Mouse (Mus musculus): ENCODE data around the gene Gnpat. TPM values are rescaled to one million over a fixed set of nuclear protein-coding genes. Genes with fewer than 3 reads are reported as not detected.

Gene Gnpat
- polyA plus RNA-seq, 1 experiment from 2014 or later: 130 TPM

- H3K9ac ChIP-seq (replicated peaks): no peak overlapping the region
These were observed 49.4 kb downstream of the Gnpat start for GRCm38 (mm10) chr8:124911938-124912872.

GRCm38 (mm10) chr8:124914061-124914460, 51.2 kb downstream of the Gnpat start:
- peaks cover 4% of the 10 kb centered on the region; the same call in 1 of the 2 replicates for H3K4me1 ChIP-seq
- no peaks in the 10 kb centered on the region for H3K27me3 ChIP-seq
- H3K4me2 ChIP-seq (replicated peaks): no peak overlapping the region
- no peak overlapping the region for H3K27ac ChIP-seq (replicated peaks)
- H3K9me3 ChIP-seq: peaks cover 3% of the 10 kb centered on the region; the same call in 1 of the 2 replicates
- 97% methylated on average over 5 of the region's 5 CpGs for WGBS
- no peak overlapping the region for H3K9ac ChIP-seq (replicated peaks)
- no peak for ATAC-seq (ENCODE audit: low FRiP score, low read depth)
- H3K36me3 ChIP-seq: peaks cover 67% of the 10 kb centered on the region
- no peak overlapping the region for H3K4me3 ChIP-seq

More at GRCm38 (mm10) chr8:124911938-124912872, 49.4 kb downstream of the Gnpat start:
- no peaks in the 10 kb centered on the region for H3K27me3 ChIP-seq
- H3K4me1 ChIP-seq: no peaks in the 10 kb centered on the region
- H3K36me3 ChIP-seq: peaks cover 85% of the 10 kb centered on the region
- no peak overlapping the region for H3K4me2 ChIP-seq (replicated peaks)
- no peak for ATAC-seq (ENCODE audit: low FRiP score, low read depth)
- H3K27ac ChIP-seq (replicated peaks): no peak overlapping the region
- WGBS: 89% methylated on average over 17 of the region's 17 CpGs
- no peak overlapping the region for H3K4me3 ChIP-seq
- peaks cover 3% of the 10 kb centered on the region; the same call in 1 of the 2 replicates for H3K9me3 ChIP-seq

GRCm38 (mm10) chr8:124917741-124918484, 55.1 kb downstream of the Gnpat start:
- no peaks in the 10 kb centered on the region for H3K27me3 ChIP-seq
- H3K4me1 ChIP-seq: peaks cover 4% of the 10 kb centered on the region; the same call in 1 of the 2 replicates
- H3K9me3 ChIP-seq: peaks cover 3% of the 10 kb centered on the region; the same call in 1 of the 2 replicates
- H3K4me3 ChIP-seq: no peak overlapping the region
- no peak overlapping the region for H3K4me2 ChIP-seq (replicated peaks)
- no peak for ATAC-seq (ENCODE audit: low FRiP score, low read depth)
- 86% methylated on average over 18 of the region's 18 CpGs for WGBS
- no peak overlapping the region for H3K9ac ChIP-seq (replicated peaks)
- no peak overlapping the region; the same call in 1 of the 2 replicates for H3K27ac ChIP-seq (replicated peaks)
- peaks cover 29% of the 10 kb centered on the region for H3K36me3 ChIP-seq

GRCm38 (mm10) chr8:124921369-124922279, 58.8 kb downstream of the Gnpat start:
- H3K36me3 ChIP-seq: peaks cover 9% of the 10 kb centered on the region

GRCm38 (mm10) chr8:124922490-124923089, 59.8 kb downstream of the Gnpat start:
- Histone ChIP-seq H3K36me3 (peaks cover 11% of the 10 kb centered on the region), H3K4me2 (replicated peaks) (no peak overlapping the region), H3K9me3 (no peaks in the 10 kb centered on the region), H3K4me3 (no peak overlapping the region), H3K4me1 (peaks cover 8% of the 10 kb centered on the region), H3K9ac (replicated peaks) (no peak overlapping the region), H3K27me3 (no peaks in the 10 kb centered on the region), H3K27ac (replicated peaks) (no peak overlapping the region)
- WGBS: 89% methylated on average over 11 of the region's 11 CpGs
- no peak for ATAC-seq (ENCODE audit: low FRiP score, low read depth)

More at GRCm38 (mm10) chr8:124921369-124922279, 58.8 kb downstream of the Gnpat start:
- no peaks in the 10 kb centered on the region for H3K27me3 ChIP-seq
- ATAC-seq (ENCODE audit: low FRiP score, low read depth): no peak
- H3K27ac ChIP-seq (replicated peaks): no peak overlapping the region
- H3K9ac ChIP-seq (replicated peaks): no peak overlapping the region
- H3K4me1 ChIP-seq: peaks cover 8% of the 10 kb centered on the region
- no peak overlapping the region for H3K4me3 ChIP-seq
- no peak overlapping the region for H3K4me2 ChIP-seq (replicated peaks)
- WGBS: 90% methylated on average over 18 of the region's 18 CpGs
- H3K9me3 ChIP-seq: no peaks in the 10 kb centered on the region

GRCm38 (mm10) chr8:124923971-124924652, 61.3 kb downstream of the Gnpat start:
- no peaks in the 10 kb centered on the region for H3K27me3 ChIP-seq
- WGBS: 87% methylated on average over 15 of the region's 15 CpGs

GRCm38 (mm10) chr8:124925544-124926266, 62.9 kb downstream of the Gnpat start:
- no peak overlapping the region for H3K9ac ChIP-seq (replicated peaks)
- 88% methylated on average over 14 of the region's 14 CpGs for WGBS

More at GRCm38 (mm10) chr8:124923971-124924652, 61.3 kb downstream of the Gnpat start:
- Histone ChIP-seq H3K9ac (replicated peaks) (no peak overlapping the region), H3K4me3 (no peak overlapping the region), H3K9me3 (no peaks in the 10 kb centered on the region), H3K27ac (replicated peaks) (no peak overlapping the region), H3K36me3 (peaks cover 11% of the 10 kb centered on the region), H3K4me1 (peaks cover 3% of the 10 kb centered on the region; the same call in 1 of the 2 replicates), H3K4me2 (replicated peaks) (no peak overlapping the region)
- no peak for ATAC-seq (ENCODE audit: low FRiP score, low read depth)

GRCm38 (mm10) chr8:124926351-124926771, 63.5 kb downstream of the Gnpat start:
- no peak for ATAC-seq (ENCODE audit: low FRiP score, low read depth)
- Histone ChIP-seq H3K4me3 (no peak overlapping the region), H3K4me1 (peaks cover 3% of the 10 kb centered on the region; the same call in 1 of the 2 replicates), H3K27me3 (no peaks in the 10 kb centered on the region), H3K9me3 (no peaks in the 10 kb centered on the region), H3K4me2 (replicated peaks) (no peak overlapping the region), H3K36me3 (peaks cover 11% of the 10 kb centered on the region), H3K27ac (replicated peaks) (no peak overlapping the region), H3K9ac (replicated peaks) (no peak overlapping the region)
- WGBS: 82% methylated on average over 10 of the region's 10 CpGs

More at GRCm38 (mm10) chr8:124925544-124926266, 62.9 kb downstream of the Gnpat start:
- Histone ChIP-seq H3K9me3 (no peaks in the 10 kb centered on the region), H3K36me3 (peaks cover 11% of the 10 kb centered on the region), H3K4me3 (no peak overlapping the region), H3K27me3 (no peaks in the 10 kb centered on the region), H3K27ac (replicated peaks) (no peak overlapping the region), H3K4me1 (peaks cover 3% of the 10 kb centered on the region; the same call in 1 of the 2 replicates), H3K4me2 (replicated peaks) (no peak overlapping the region)
- ATAC-seq (ENCODE audit: low FRiP score, low read depth): no peak

GRCm38 (mm10) chr8:124929006-124929405, 66.2 kb downstream of the Gnpat start:
- Histone ChIP-seq H3K9me3 (no peaks in the 10 kb centered on the region), H3K4me1 (peaks cover under 1% of the 10 kb centered on the region; the same call in 1 of the 2 replicates), H3K36me3 (peaks cover 11% of the 10 kb centered on the region), H3K4me3 (no peak overlapping the region), H3K4me2 (replicated peaks) (no peak overlapping the region), H3K27me3 (no peaks in the 10 kb centered on the region), H3K9ac (replicated peaks) (no peak overlapping the region), H3K27ac (replicated peaks) (no peak overlapping the region)
- 90% methylated on average over 11 of the region's 11 CpGs for WGBS
- ATAC-seq (ENCODE audit: low FRiP score, low read depth): no peak

- Histone ChIP-seq H3K9me3 (no peaks in the 10 kb centered on the region), H3K27ac (replicated peaks) (no peak overlapping the region), H3K4me2 (replicated peaks) (no peak overlapping the region), H3K36me3 (peaks cover 11% of the 10 kb centered on the region), H3K4me1 (no peaks in the 10 kb centered on the region; the same call in 1 of the 2 replicates), H3K9ac (replicated peaks) (no peak overlapping the region), H3K4me3 (no peak overlapping the region), H3K27me3 (no peaks in the 10 kb centered on the region)
- WGBS: 96% methylated on average over 13 of the region's 13 CpGs
- ATAC-seq (ENCODE audit: low FRiP score, low read depth): no peak
These were observed 67.3 kb downstream of the Gnpat start for GRCm38 (mm10) chr8:124930086-124930485.
